Mouse (Mus musculus) heart, embryonic 16.5 days (tissue): ENCODE measurements around the gene Wdfy1. TPM values are rescaled to one million over a fixed set of nuclear protein-coding genes. Genes with fewer than 3 reads are reported as not detected.

Source experiments
- ATAC-seq: fragments of 200-750 bp; cut with Nextera tagmentation; replicated peaks from 2 replicates; pipeline ENCODE4 v1.8.0; 2017; ENCODE audit warnings: moderate number of reproducible peaks; ENCODE audit not compliant: insufficient read depth, low FRiP score; ENCODE audit errors: extremely low read depth
- H3K27ac ChIP-seq: fragments of 300-500 bp; sonication (generic); 2 replicates; pipeline ENCODE4 v1.5.1; 2014; ENCODE audit warnings: mild to moderate bottlenecking, low read length, control low read depth, moderate library complexity
- H3K27me3 ChIP-seq: fragments of 300-500 bp; sonication (generic); 2 replicates; pipeline ENCODE4 v1.6.1; 2014; ENCODE audit warnings: low read length, mixed read lengths; ENCODE audit not compliant: control insufficient read depth, insufficient read depth
- H3K36me3 ChIP-seq: fragments of 300-500 bp; sonication (generic); 2 replicates; pipeline ENCODE4 v1.6.1; 2014; ENCODE audit not compliant: control insufficient read depth, insufficient read depth
- H3K4me1 ChIP-seq: fragments of 300-500 bp; sonication (generic); 2 replicates; pipeline ENCODE4 v1.6.1; 2014; ENCODE audit warnings: low read length, mixed read lengths; ENCODE audit not compliant: control insufficient read depth, insufficient read depth
- H3K4me2 ChIP-seq: fragments of 300-500 bp; sonication (generic); 2 replicates; pipeline ENCODE4 v1.6.1; 2014; ENCODE audit warnings: low read depth, mild to moderate bottlenecking, control low read depth, low read length
- H3K4me3 ChIP-seq: fragments of 300-500 bp; sonication (generic); 2 replicates; pipeline ENCODE4 v1.5.1; 2014; ENCODE audit warnings: mild to moderate bottlenecking, control low read depth, low read length
- H3K9ac ChIP-seq: fragments of 300-500 bp; sonication (generic); 2 replicates; pipeline ENCODE4 v1.6.1; 2014; ENCODE audit warnings: low read length, control low read depth
- H3K9me3 ChIP-seq: fragments of 300-500 bp; sonication (generic); replicated peaks from 2 replicates; pipeline ENCODE4 v1.6.1; 2016; ENCODE audit warnings: low read length; ENCODE audit not compliant: control insufficient read depth
- WGBS: fragments of 180-500 bp; shearing (Covaris S2); extraction: QIAGEN DNeasy Blood & Tissue Kit; methylation state at CpG from one replicate; pipeline ENCODE4 v1.1.7; 2014; 5-methylcytosine and 5-hydroxymethylcytosine counted together
- polyA plus RNA-seq: library from polyadenylated mRNA; unstranded; fragments of >200 nt; fragmentation: Nextera tagmentation; extraction: Ambion mirVana; gene quantifications from 2 replicates; pipeline ENCODE4 v1.2.1, GENCODE M21; 2015

The Wdfy1 gene
- polyA plus RNA-seq, 1 experiment from 2014 or later = 30.0 TPM

DNA sequence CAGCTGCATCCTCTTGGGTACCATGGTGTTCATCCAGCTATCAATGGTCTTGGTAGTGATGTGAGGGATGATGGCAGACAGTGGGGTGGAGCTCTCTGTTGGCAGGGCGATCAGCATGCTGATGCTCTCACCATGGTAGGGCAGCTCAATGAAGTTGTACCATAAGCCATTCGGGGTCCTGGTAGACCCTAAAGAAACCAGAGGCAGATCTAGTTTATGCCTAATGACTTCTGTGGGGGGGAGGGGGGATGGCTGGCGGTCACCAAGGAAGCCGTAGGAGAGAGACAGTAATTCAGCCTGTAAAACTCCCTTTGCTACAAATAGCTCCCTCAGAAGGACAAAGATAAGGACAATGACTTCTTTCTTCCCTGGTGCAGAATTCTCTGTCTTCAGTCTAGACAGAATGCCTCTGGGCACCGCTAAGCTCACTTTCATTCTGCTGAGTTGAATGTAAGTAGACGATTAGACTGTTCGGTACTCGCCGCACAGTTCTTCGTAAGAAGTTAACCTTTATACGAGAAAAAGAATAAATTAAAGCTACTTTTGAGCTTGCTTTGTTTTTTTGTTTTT, 27.0 kb upstream of the Wdfy1 start:
- Histone ChIP-seq H3K9ac (no peak overlapping the region), H3K4me3 (no peak overlapping the region), H3K27ac (no peak overlapping the region), H3K27me3 (no peaks in the 10 kb centered on the region), H3K36me3 (no peaks in the 10 kb centered on the region), H3K4me1 (peaks cover 6% of the 10 kb centered on the region), H3K9me3 (no peaks in the 10 kb centered on the region), H3K4me2 (no peak overlapping the region)
- no peak for ATAC-seq
- 68% methylated on average over 11 of the region's 11 CpGs for WGBS

DNA sequence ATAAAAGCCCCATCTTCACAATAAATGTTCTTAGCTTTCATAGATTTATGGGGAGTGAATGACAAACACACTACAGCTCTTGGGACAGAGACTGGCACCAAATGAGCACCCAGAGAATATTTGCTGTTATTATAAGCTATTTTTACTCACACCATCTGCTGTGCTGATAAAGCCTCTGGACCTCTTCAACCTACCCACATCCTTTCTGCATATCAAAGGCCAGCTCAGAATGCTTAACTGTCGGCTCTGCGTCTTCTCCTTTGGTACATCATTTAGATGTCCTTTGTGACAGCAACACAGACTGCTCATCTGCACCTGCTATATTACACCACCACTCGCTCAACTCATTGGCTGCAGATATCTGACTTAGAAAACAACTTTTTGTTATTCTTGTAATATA, 21.1 kb upstream of the Wdfy1 start:
- H3K9me3 ChIP-seq = no peaks in the 10 kb centered on the region
- no peaks in the 10 kb centered on the region for H3K36me3 ChIP-seq
- H3K4me3 ChIP-seq = no peak overlapping the region
- no peaks in the 10 kb centered on the region for H3K4me1 ChIP-seq
- no peak overlapping the region for H3K4me2 ChIP-seq
- ATAC-seq = no peak
- H3K27ac ChIP-seq = no peak overlapping the region
- no peaks in the 10 kb centered on the region for H3K27me3 ChIP-seq
- WGBS = 46% methylated on average over 3 of the region's 3 CpGs
- H3K9ac ChIP-seq = no peak overlapping the region

DNA sequence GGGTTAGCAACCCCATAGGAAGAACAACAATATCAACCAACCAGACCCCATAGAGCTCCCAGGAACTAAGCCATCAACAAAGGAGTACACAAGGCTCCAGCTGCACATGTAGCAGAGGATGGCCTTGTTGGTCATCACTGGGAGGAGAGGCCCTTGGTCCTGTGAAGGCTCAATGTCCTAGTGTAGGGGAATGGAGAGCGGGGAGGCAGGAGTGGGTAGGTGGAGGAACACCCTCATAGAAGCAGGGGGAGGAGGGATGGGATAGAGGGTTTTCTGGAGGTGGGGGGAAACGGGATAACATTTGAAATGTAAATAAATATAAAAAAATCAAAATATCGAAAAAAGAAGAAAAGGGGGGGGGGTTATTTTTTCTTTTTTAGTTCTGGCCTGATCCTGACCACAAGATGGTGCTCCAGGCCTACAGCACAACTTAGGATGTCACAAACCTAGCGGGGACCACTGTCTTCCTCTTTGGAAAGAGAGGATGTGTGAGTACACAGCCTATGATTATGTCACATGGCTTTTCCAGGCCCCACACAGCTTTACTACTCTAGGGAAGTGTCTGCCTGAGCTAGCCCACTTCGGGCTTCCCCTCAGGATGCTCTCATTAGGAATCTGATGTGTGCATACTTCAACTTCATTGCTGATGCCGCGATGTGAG, 10.5 kb upstream of the Wdfy1 start:
- Histone ChIP-seq H3K9ac (no peak overlapping the region), H3K4me1 (0 out of 2 replicates have a peak, but pooled peaks cover 4% of the 10 kb centered on the region), H3K4me2 (no peak overlapping the region), H3K27me3 (no peaks in the 10 kb centered on the region), H3K36me3 (peaks cover 12% of the 10 kb centered on the region), H3K27ac (no peak overlapping the region), H3K9me3 (no peaks in the 10 kb centered on the region), H3K4me3 (no peak overlapping the region)
- ATAC-seq = no peak
- 52% methylated on average over 7 of the region's 7 CpGs for WGBS

DNA sequence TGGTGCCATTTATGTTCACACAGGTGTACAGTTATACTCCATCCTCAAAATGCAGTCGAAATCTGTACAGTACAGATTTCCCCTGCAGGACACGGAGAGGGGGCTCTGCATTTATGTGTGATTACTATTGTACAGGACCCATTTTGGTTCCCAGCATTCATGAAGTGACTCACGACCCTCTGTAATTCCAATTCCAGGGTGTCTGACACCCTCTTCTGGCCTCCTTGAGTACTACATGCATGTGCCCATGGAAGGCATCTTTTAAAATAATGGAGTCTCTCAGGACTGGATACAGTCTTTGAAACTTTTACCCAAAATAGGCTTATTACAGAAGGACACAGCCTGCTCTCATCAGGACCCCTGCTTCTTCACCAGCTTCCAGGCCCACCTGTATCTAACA, 6.5 kb upstream of the Wdfy1 start:
- no peak for ATAC-seq
- Histone ChIP-seq H3K27ac (no peak overlapping the region), H3K4me1 (no peaks in the 10 kb centered on the region), H3K9me3 (no peaks in the 10 kb centered on the region), H3K27me3 (no peaks in the 10 kb centered on the region), H3K4me3 (no peak overlapping the region), H3K36me3 (peaks cover 45% of the 10 kb centered on the region), H3K4me2 (no peak overlapping the region), H3K9ac (no peak overlapping the region)
- 88% methylated on average over 3 of the region's 3 CpGs for WGBS

DNA sequence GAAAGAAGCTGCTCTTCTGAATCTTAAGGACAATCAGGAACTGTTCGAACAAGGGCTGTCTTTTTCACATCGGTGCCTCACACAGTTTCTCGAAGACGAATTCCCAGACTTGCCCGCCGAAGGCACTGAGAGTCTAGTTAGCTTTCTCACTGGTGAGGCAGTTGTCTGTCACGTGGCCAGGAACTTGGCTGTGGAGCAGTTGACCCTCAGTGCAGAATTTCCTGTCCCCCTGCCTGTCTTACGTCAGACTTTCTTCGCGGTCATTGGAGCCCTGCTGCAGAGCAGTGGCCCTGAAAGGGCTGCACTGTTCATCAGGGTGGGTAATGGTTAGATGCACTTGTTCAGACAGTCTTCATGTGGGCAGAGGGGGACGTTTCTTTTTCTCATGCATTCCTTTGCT, 2.1 kb upstream of the Wdfy1 start:
- Histone ChIP-seq H3K27ac (no peak overlapping the region), H3K4me2 (no peak overlapping the region), H3K9ac (no peak overlapping the region), H3K36me3 (peaks cover 45% of the 10 kb centered on the region), H3K9me3 (no peaks in the 10 kb centered on the region), H3K4me3 (no peak overlapping the region), H3K4me1 (peaks cover 6% of the 10 kb centered on the region), H3K27me3 (no peaks in the 10 kb centered on the region)
- no peak for ATAC-seq
- WGBS = 69% methylated on average over 11 of the region's 11 CpGs

DNA sequence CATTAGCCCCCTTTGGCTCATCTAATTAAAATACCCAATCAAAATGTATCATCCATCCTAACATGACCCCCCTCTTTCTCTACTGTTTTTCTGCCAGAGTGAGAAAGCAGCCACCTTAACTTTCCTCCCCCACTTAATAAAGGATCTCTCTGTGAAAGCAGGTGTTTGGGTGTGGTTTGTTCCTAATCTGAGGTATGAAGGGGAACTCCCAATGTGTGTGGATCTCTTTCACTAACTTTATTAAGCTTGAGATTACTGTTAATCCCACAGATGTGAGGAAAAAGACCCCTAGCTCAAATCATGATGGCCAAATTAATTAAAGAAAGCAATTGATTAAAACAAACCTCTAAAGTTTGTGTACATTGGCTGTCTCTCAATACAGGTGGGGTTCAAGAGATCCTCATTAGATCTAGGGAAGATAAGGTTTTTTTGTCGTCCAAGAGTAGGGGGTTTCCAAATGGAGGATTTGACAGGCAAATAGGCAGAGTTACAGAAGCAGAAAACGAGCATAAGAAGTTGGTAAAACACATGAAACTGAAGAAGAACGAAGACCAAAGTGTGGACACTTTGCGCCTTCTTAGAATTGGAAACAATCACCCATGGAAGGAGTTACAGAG, 1.7 kb downstream of the Wdfy1 start:
- H3K9ac ChIP-seq = no peak overlapping the region
- H3K4me1 ChIP-seq = peaks cover 6% of the 10 kb centered on the region
- peaks cover 14% of the 10 kb centered on the region; the same call in 1 of the 2 replicates for H3K36me3 ChIP-seq
- no peak overlapping the region for H3K27ac ChIP-seq
- H3K27me3 ChIP-seq = no peaks in the 10 kb centered on the region
- 72% methylated on average over 4 of the region's 4 CpGs for WGBS
- H3K4me3 ChIP-seq = no peak overlapping the region
- no peak overlapping the region for H3K4me2 ChIP-seq
- no peaks in the 10 kb centered on the region for H3K9me3 ChIP-seq
- no peak for ATAC-seq

DNA sequence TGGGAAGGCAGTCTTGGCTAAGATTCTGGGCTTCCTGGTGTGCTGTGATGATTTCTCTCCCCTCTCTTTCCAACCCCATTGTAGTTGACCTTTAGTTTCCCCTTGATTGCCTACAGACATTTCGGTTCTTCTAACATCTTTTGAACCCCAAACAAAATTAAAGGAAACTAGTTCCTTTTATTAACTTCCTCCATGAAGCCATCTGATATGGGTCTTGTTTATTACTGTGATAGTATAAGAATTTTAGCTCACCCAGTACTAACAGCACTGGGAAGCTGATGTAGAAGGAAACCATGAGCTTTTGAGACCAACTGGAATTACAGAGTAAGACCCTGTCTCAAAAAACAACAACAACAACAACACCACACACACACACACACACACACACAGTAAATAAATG, 7.7 kb downstream of the Wdfy1 start:
- WGBS = 44% methylated on average over 1 of the region's 1 CpGs
- H3K4me1 ChIP-seq = no peaks in the 10 kb centered on the region
- H3K9me3 ChIP-seq = no peaks in the 10 kb centered on the region
- H3K27ac ChIP-seq = no peak overlapping the region
- no peak overlapping the region for H3K9ac ChIP-seq
- ATAC-seq = no peak
- no peaks in the 10 kb centered on the region for H3K36me3 ChIP-seq
- no peak overlapping the region for H3K4me2 ChIP-seq
- no peaks in the 10 kb centered on the region for H3K27me3 ChIP-seq
- no peak overlapping the region for H3K4me3 ChIP-seq

DNA sequence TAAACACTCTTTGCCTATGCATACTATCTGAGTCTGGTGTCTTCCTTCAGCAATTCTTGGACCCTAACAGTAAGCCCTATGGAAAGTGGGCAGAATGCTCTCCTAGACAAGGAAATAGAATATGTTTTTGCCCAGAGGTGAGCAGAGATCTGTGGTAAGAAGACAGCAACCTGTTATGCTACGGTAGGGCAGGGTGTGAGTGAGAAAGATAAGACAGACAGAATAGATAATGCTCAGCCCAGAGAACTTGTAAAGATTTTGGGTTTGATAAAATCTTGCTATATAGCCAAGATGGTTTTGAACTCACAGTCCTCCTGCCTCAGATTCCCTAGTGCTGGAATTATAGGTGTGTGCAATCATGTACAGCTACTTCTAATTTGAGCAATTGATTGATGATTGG, 11.5 kb downstream of the Wdfy1 start:
- Histone ChIP-seq H3K4me2 (no peak overlapping the region), H3K36me3 (no peaks in the 10 kb centered on the region), H3K9ac (no peak overlapping the region), H3K9me3 (no peaks in the 10 kb centered on the region), H3K4me1 (peaks cover 16% of the 10 kb centered on the region), H3K4me3 (no peak overlapping the region), H3K27ac (no peak overlapping the region), H3K27me3 (no peaks in the 10 kb centered on the region)
- ATAC-seq = no peak
- WGBS = 61% methylated on average over 1 of the region's 1 CpGs

DNA sequence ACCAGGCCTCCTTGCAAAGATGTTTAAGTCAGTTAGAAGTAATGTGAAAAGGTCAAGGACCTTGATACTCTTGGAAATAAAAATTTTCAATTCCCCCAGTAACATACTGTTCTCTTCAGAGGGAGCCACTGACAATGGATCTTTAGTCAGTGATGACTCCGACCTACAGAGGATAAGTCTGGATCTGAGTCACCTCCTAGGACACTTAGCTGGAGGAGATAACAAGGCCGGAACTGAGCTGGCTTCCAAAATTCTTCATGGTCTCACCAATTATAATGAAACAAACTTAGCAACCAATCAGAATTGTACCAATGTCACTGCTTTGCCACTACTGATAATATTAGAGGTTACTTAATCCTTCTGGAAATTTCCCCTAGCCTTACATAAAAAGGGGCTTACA, 11.9 kb downstream of the Wdfy1 start:
- no peaks in the 10 kb centered on the region for H3K9me3 ChIP-seq
- no peak overlapping the region for H3K9ac ChIP-seq
- no peaks in the 10 kb centered on the region for H3K36me3 ChIP-seq
- H3K4me2 ChIP-seq = no peak overlapping the region
- no peak for ATAC-seq
- H3K27me3 ChIP-seq = no peaks in the 10 kb centered on the region
- no peak overlapping the region for H3K4me3 ChIP-seq
- H3K27ac ChIP-seq = no peak overlapping the region
- WGBS = 49% methylated on average over 2 of the region's 2 CpGs
- peaks cover 16% of the 10 kb centered on the region for H3K4me1 ChIP-seq
